Mouse (Mus musculus) olfactory bulb, adult 2 months (tissue): ENCODE measurements around the gene Olfr58.

Source experiments
- CTCF ChIP-seq: fragments of 200-500 bp; IDR thresholded peaks from 2 replicates; pipeline ENCODE4 v1.5.1; 2012; ENCODE audit warnings: low read depth, mild to moderate bottlenecking, low read length, moderate library complexity; ENCODE audit not compliant: insufficient read depth
- POLR2A ChIP-seq: fragments of 200-500 bp; IDR thresholded peaks from 2 replicates; pipeline ENCODE4 v1.6.1; 2012; ENCODE audit warnings: mild to moderate bottlenecking, low read depth, low read length, moderate library complexity; ENCODE audit not compliant: insufficient read depth

- no peak for TF ChIP-seq CTCF
- no peak for TF ChIP-seq POLR2A
Measured at GRCm38 (mm10) chr9:19769136-19769535, 10.9 kb upstream of the Olfr58 start.
